28 mouse cellular contexts compared by ENCODE assay signal in the genomic region with DNA sequence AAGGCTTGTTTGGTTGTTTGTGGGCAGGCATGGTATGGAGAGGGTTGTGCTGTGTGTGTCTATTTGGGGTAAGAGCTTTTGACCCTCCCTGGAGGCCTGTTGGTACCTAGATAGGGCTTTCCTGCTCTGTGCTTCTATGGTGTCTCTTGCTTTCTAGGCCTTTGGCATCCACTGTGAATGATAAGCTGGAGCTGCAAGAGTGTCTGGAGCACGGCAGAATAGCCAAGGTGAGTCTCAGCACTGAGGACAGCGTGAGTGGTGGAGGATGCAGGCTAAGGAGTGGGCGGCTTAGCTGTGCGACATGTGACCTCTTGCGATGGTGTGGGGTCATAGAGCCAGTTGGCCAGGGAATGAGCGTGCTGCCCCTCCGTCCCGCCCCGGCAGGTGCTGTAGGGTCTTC. TPM values are rescaled to one million over a fixed set of nuclear protein-coding genes. Genes with fewer than 3 reads are reported as not detected.
DNase-seq lines count a peak whose midpoint lies in the region; ATAC-seq and TF ChIP-seq lines count a peak whose summit lies in the region.
"Had no signal": no experiment of that assay in that cellular context is flagged by ENCODE, and none has a peak within 500 bp of the region (broad histone marks: within the 10 kb centered on the region; RNA-seq: fewer than 3 reads in every experiment).

No protein-coding gene starts in this region.

- peak overlapping the region; percentile 35 for H3K4me3 ChIP-seq in megakaryocyte, embryonic 14.5 days (replicated peaks)
- peak overlapping the region; percentile 13; the same call in 1 of the 2 replicates for H3K4me3 ChIP-seq in E14TG2a.4 (replicated peaks; ENCODE audit: low read length)
- H3K4me3 ChIP-seq: embryonic facial prominence, embryonic 13.5 days; embryonic facial prominence, embryonic 15.5 days; erythroblast, embryonic 14.5 days; forebrain, embryonic 10.5 days; forebrain, embryonic 12.5 days had no signal

- H3K4me1 ChIP-seq in megakaryocyte, embryonic 14.5 days = peaks cover 13% of the 10 kb centered on the region
- H3K4me1 ChIP-seq in E14TG2a.4 (replicated peaks; ENCODE audit: low read depth, low read length) = peaks cover 58% of the 10 kb centered on the region
- H3K4me1 ChIP-seq: embryonic facial prominence, embryonic 13.5 days; embryonic facial prominence, embryonic 15.5 days; forebrain, embryonic 10.5 days; forebrain, embryonic 12.5 days had no signal

- no peaks in the 10 kb centered on the region for H3K27me3 ChIP-seq in megakaryocyte, embryonic 14.5 days (replicated peaks)
- no peaks in the 10 kb centered on the region for H3K27me3 ChIP-seq in E14TG2a.4 (ENCODE audit: insufficient read depth, low read length)
- H3K27me3 ChIP-seq: CH12.LX; embryonic facial prominence, embryonic 13.5 days; embryonic facial prominence, embryonic 15.5 days; forebrain, embryonic 12.5 days had no signal

- no peak for ATAC-seq in megakaryocyte, adult 5-6 weeks (ENCODE audit: poor library complexity, severe bottlenecking)
- ATAC-seq: CD4-positive, CD25-positive, alpha-beta regulatory T cell, adult 4 months; forebrain, embryonic 14.5 days; forebrain, embryonic 16.5 days had no signal

- TF ChIP-seq CTCF in E14TG2a.4 (conservative IDR thresholded peaks at IDR 0.05; ENCODE audit: low read length) = no peak

- DNase-seq in heart, adult 11 months = peak; percentile 84
- no peak for DNase-seq in heart, adult 9 months (ENCODE audit: low spot score in 2 of 2)
- DNase-seq in layer of hippocampus, postnatal 36 days = no peak
- DNase-seq: adrenal gland, adult 2 months; adrenal gland, postnatal 10 days; adrenal gland, postnatal 25 days; B cell, adult 2 months; cerebellum, adult 11 months; cerebellum, adult 18-20 months; cerebellum, adult 8-10 months; cerebellum, adult 9-11 months; cerebellum, postnatal 14 days; cerebellum, postnatal 36 days; embryo, embryonic 11 days had no signal

- H3K9me3 ChIP-seq in megakaryocyte, embryonic 14.5 days = no peaks in the 10 kb centered on the region
- no peaks in the 10 kb centered on the region for H3K9me3 ChIP-seq in E14TG2a.4 (ENCODE audit: low read length)
- H3K9me3 ChIP-seq: embryonic facial prominence, embryonic 13.5 days; embryonic facial prominence, embryonic 15.5 days; forebrain, embryonic 10.5 days; forebrain, embryonic 12.5 days had no signal

- H3K36me3 ChIP-seq in megakaryocyte, embryonic 14.5 days (replicated peaks; ENCODE audit: low read length) = peaks cover 90% of the 10 kb centered on the region
- H3K36me3 ChIP-seq in E14TG2a.4 (ENCODE audit: insufficient read depth, low read length) = peaks cover 83% of the 10 kb centered on the region

RNA-seq across cellular contexts. Expression of gene Pomc, which starts 49.3 kb away (rescaled TPM):
- 0.31 TPM in 1 of 2 replicates, not detected in the other for polyA plus RNA-seq in megakaryocyte, embryonic 14.5 days (2012; ENCODE audit: insufficient read depth, low replicate concordance)
- total RNA-seq in megakaryocyte, adult 5-6 weeks (2015) = 0.38 and 0.57 TPM in 2 replicates
- not detected in 2 replicates for total RNA-seq in megakaryocyte, adult 5-6 weeks (2017)
- total RNA-seq in layer of hippocampus, postnatal 36 days (2021) = 1 to 10 TPM; 1.5 to 1.9 TPM
- total RNA-seq: common myeloid progenitor, adult 5-6 weeks; MEL had no signal
- polyA plus RNA-seq: erythroblast, embryonic 14.5 days had no signal
